ENCODE assay signal across 8 mouse cellular contexts in genomic region chr3:146277456-146277855, GRCm38 (mm10). TPM values are rescaled to one million over a fixed set of nuclear protein-coding genes. Genes with fewer than 3 reads are reported as not detected.
A peak's percentile ranks its signal among the peaks of the same experiment; 100 is the strongest.
DNase-seq lines count a peak whose midpoint lies in the region; ATAC-seq lines count a peak whose summit lies in the region.

No protein-coding gene starts in this region.

- peak; percentile 42; the same call in 1 of the 2 replicates for ATAC-seq in common myeloid progenitor, adult 5-6 weeks (replicated peaks; ENCODE audit: low read depth, poor library complexity, severe bottlenecking)

- peak; percentile 41 to 76 for DNase-seq in left cerebral cortex, postnatal 10 days (ENCODE audit: extremely low spot score in 1 of 2, low spot score in 2 of 2)
- no peak for DNase-seq in left cerebral cortex, postnatal 4 days
- peak; percentile 27 for DNase-seq in MEL-GATA-1-ER (ENCODE audit: extremely low read depth, low read depth)
- peak; percentile 63 to 64 for DNase-seq in layer of hippocampus, adult 8-10 months (ENCODE audit: low spot score in 2 of 2)
- DNase-seq in right cerebral cortex, adult 18-20 months, result peak; percentile 39
- no peak for DNase-seq in yolk sac, embryonic 10.5 days (ENCODE audit: low spot score)
- no peak for DNase-seq in thymus, postnatal 0 days (ENCODE audit: low spot score)

- intact Hi-C loops in left cerebral cortex, postnatal 10 days (cut with DNase I), result no loop called here
- intact Hi-C loops in left cerebral cortex, postnatal 4 days (cut with DNase I), result no loop called here

RNA-seq across cellular contexts. Expression of gene Lpar3, which starts 56.7 kb away (rescaled TPM):
- total RNA-seq in left cerebral cortex, postnatal 10 days (2021), result under 1 TPM; 0.36 to 0.58 TPM
- under 1 TPM; 0.50 to 0.70 TPM for total RNA-seq in left cerebral cortex, postnatal 4 days (2021)
- total RNA-seq in common myeloid progenitor, adult 5-6 weeks (2017), result not detected in 2 replicates
- under 1 TPM; 0.16 to 0.55 (median 0.42) TPM for total RNA-seq in layer of hippocampus, adult 8-10 months (2022)
- polyA plus RNA-seq in thymus, postnatal 0 days (2015; fragmentation: Nextera tagmentation; extraction: Ambion mirVana), result 4.6 and 4.7 TPM in 2 replicates

Comparison
In these comparisons a context has a peak if more than half of its experiments do, and no peak if none do; other contexts are left out.
1. DNase-seq: peak in left cerebral cortex, postnatal 10 days (2 of 2), MEL-GATA-1-ER (single experiment), layer of hippocampus, adult 8-10 months (2 of 2) and right cerebral cortex, adult 18-20 months (single experiment); none in left cerebral cortex, postnatal 4 days (single experiment), yolk sac, embryonic 10.5 days (single experiment) and thymus, postnatal 0 days (single experiment).